Mouse (Mus musculus) liver, postnatal 0 days (tissue): ENCODE measurements around the gene Nol11. TPM values are rescaled to one million over a fixed set of nuclear protein-coding genes. Genes with fewer than 3 reads are reported as not detected.

Experiments
- ATAC-seq: fragments of 200-750 bp; cut with Nextera tagmentation; 2 replicates; pipeline ENCODE4 v1.8.0; 2017; ENCODE audit warnings: mild to moderate bottlenecking, moderate library complexity
- DNase-seq: peaks from one replicate; pipeline ENCODE4 v3.0.0-alpha.2; 2016
- H3K27ac ChIP-seq: fragments of 300-500 bp; sonication (generic); 2 replicates; pipeline ENCODE4 v1.5.1; 2014; ENCODE audit warnings: antibody characterized with exemption, moderate library complexity, mild to moderate bottlenecking, low read depth
- H3K27me3 ChIP-seq: fragments of 300-500 bp; sonication (generic); 2 replicates; pipeline ENCODE4 v1.6.1; 2014; ENCODE audit warnings: low read length, control low read depth, mixed read lengths; ENCODE audit not compliant: insufficient read depth
- H3K36me3 ChIP-seq: fragments of 300-500 bp; sonication (generic); replicated peaks from 2 replicates; pipeline ENCODE4 v1.6.1; 2014; ENCODE audit warnings: mild to moderate bottlenecking, control low read depth, low read length, moderate library complexity, mixed read lengths; ENCODE audit not compliant: insufficient read depth
- H3K4me1 ChIP-seq: fragments of 300-500 bp; sonication (generic); 2 replicates; pipeline ENCODE4 v1.6.1; 2014; ENCODE audit warnings: antibody characterized with exemption, mild to moderate bottlenecking, control low read depth; ENCODE audit not compliant: insufficient read depth
- H3K4me2 ChIP-seq: fragments of 300-500 bp; sonication (generic); 2 replicates; pipeline ENCODE4 v1.6.1; 2014; ENCODE audit warnings: low read depth, mild to moderate bottlenecking, low read length, moderate library complexity, mixed read lengths
- H3K4me3 ChIP-seq: fragments of 300-500 bp; sonication (generic); 2 replicates; pipeline ENCODE4 v1.5.1; 2014; ENCODE audit warnings: low read depth, low read length
- H3K9ac ChIP-seq: fragments of 300-500 bp; sonication (generic); replicated peaks from 2 replicates; pipeline ENCODE4 v1.6.1; 2014; ENCODE audit warnings: mild to moderate bottlenecking, moderate library complexity
- H3K9me3 ChIP-seq: fragments of 300-500 bp; sonication (generic); 2 replicates; pipeline ENCODE4 v1.6.1; 2016; ENCODE audit warnings: mild to moderate bottlenecking, control low read depth, low read length, mixed read lengths
- CTCF ChIP-seq: sonication (generic); IDR thresholded peaks from 2 replicates; pipeline ENCODE4 v1.5.1; 2016; ENCODE audit warnings: antibody characterized with exemption, low read depth
- EP300 ChIP-seq: IDR thresholded peaks from 2 replicates; pipeline ENCODE4 v1.6.1; 2016; ENCODE audit warnings: antibody characterized with exemption, low read depth, mild to moderate bottlenecking
- WGBS: fragments of 180-500 bp; shearing (Covaris S2); extraction: QIAGEN DNeasy Blood & Tissue Kit; methylation state at CpG from one replicate; pipeline ENCODE4 v1.1.7; 2014; ENCODE audit not compliant: insufficient replicate concordance; 5-methylcytosine and 5-hydroxymethylcytosine counted together
- polyA plus RNA-seq: library from polyadenylated mRNA; unstranded; fragments of >200 nt; fragmentation: Nextera tagmentation; extraction: Ambion mirVana; gene quantifications from 2 replicates; pipeline ENCODE4 v1.2.1, GENCODE M21; 2015

The Nol11 gene
- polyA plus RNA-seq, 1 experiment from 2014 or later, result 11.7 TPM

DNA sequence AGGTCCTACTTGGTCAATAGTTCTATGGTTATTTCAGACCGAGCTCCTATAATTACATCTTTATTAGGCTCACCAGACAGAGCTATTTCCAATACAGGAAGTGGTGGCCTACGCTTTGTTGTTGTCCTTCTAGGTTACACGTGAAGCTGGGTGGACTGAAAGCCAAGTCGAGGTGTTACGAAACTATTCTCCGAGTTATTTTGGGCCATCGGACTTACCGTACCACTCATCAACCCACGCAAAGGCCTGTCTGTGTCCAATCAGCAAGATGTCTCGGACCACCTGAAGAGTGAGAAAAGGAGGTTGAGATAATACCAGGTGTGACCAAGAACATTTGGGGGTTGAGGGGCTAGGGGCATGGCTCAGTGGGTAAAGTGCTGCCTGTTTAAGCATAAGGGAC is 36.8 kb upstream of the Nol11 start:
- no peak for ATAC-seq
- no peak for TF ChIP-seq EP300
- no peak for TF ChIP-seq CTCF
- 69% methylated on average over 10 of the region's 10 CpGs for WGBS

DNA sequence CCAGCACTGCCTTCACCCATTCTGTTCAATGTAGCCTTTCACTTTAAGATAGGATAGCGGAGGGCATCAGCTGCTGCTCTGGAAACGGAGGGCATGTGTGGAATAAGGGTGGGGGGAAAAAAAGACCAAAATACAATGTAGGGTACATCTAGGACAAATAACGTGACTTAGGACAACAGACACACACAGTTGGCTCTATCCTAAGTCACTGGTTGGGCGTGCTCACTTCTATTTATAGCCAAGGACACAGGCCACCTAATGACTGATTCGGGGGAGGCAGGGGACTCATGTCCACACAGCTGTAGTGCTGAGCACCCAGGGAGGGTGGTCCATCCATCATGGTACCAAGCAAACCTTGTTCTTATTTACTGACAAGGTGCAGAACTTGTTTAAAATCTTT is 36.1 kb upstream of the Nol11 start:
- WGBS, result 75% methylated on average over 5 of the region's 5 CpGs
- ATAC-seq, result no peak

More for the DNA sequence above, 36.8 kb upstream of the Nol11 start:
- Histone ChIP-seq H3K4me3 (no peak overlapping the region), H3K9me3 (0 out of 2 replicates have a peak, but pooled peaks cover 2% of the 10 kb centered on the region), H3K27ac (no peak overlapping the region), H3K4me1 (no peaks in the 10 kb centered on the region), H3K4me2 (no peak overlapping the region), H3K27me3 (no peaks in the 10 kb centered on the region), H3K9ac (no peak overlapping the region), H3K36me3 (peaks cover 11% of the 10 kb centered on the region; the same call in 1 of the 2 replicates)
- DNase-seq, result no peak

DNA sequence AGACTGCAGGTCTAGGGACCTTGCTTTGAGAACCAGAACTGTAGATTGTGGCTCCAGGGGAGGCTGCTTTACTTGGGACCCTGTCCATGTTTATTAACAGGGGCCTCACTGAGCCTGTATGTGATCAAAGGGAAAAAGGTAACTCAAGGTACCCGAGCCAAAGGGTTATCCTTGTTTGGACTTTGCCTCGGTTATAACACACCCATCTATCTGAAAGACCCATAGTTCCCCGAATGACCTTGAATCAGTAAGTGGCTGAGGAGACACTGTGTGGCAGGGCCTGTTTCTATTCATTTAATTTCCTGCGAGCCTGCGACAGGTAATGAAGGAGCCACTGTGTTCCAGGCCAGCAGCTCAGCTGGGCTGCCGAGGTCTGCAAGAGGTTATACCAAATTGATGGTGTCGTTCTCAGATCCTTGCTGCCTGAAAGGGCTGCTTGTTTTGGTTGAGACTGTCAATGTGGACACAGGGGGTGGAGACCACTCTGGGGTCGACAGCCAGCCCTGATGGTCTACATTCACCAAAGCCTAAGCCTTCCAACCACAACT is 34.6 kb upstream of the Nol11 start:
- 0 out of 2 replicates have a peak, but pooled peaks cover 2% of the 10 kb centered on the region for H3K9me3 ChIP-seq
- no peak overlapping the region for H3K4me3 ChIP-seq
- H3K4me2 ChIP-seq, result no peak overlapping the region
- H3K4me1 ChIP-seq, result no peaks in the 10 kb centered on the region
- 74% methylated on average over 8 of the region's 8 CpGs for WGBS
- H3K9ac ChIP-seq, result no peak overlapping the region
- ATAC-seq (no peak), DNase-seq (no peak)
- peaks cover 11% of the 10 kb centered on the region; the same call in 1 of the 2 replicates for H3K36me3 ChIP-seq
- H3K27me3 ChIP-seq, result no peaks in the 10 kb centered on the region
- H3K27ac ChIP-seq, result no peak overlapping the region
- TF ChIP-seq EP300 (no peak), CTCF (no peak)

More for the DNA sequence above, 36.1 kb upstream of the Nol11 start:
- H3K4me2 ChIP-seq, result no peak overlapping the region
- H3K27ac ChIP-seq, result no peak overlapping the region
- no peaks in the 10 kb centered on the region for H3K27me3 ChIP-seq
- H3K4me3 ChIP-seq, result no peak overlapping the region
- H3K9me3 ChIP-seq, result 0 out of 2 replicates have a peak, but pooled peaks cover 2% of the 10 kb centered on the region
- no peak for DNase-seq
- H3K36me3 ChIP-seq, result peaks cover 11% of the 10 kb centered on the region; the same call in 1 of the 2 replicates
- TF ChIP-seq EP300 (no peak), CTCF (no peak)
- no peak overlapping the region for H3K9ac ChIP-seq
- no peaks in the 10 kb centered on the region for H3K4me1 ChIP-seq

DNA sequence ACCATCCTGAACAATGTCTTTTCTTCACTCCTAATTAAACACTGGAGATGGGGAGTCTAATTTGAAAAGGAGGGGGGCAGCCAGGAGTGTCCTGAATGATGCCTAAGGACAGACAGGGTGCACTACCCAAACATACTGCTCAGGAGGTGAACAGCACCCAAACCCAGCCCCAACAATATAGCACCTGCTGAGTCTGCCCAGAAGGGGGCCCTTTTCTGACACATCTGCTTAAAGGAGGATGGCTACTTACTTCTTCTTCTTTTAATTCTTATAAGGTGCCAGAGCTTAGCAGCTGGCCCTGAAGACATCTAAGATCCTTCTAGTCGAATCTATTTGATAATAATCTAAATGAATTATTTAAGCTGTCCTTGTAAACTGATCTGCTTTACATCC is 34.0 kb upstream of the Nol11 start:
- no peak overlapping the region for H3K4me3 ChIP-seq
- no peak overlapping the region for H3K4me2 ChIP-seq
- H3K36me3 ChIP-seq, result peaks cover 6% of the 10 kb centered on the region; the same call in 1 of the 2 replicates
- ATAC-seq, result no peak
- H3K27ac ChIP-seq, result no peak overlapping the region
- H3K9me3 ChIP-seq, result 0 out of 2 replicates have a peak, but pooled peaks cover 2% of the 10 kb centered on the region
- H3K4me1 ChIP-seq, result no peaks in the 10 kb centered on the region
- H3K27me3 ChIP-seq, result no peaks in the 10 kb centered on the region
- TF ChIP-seq EP300 (no peak), CTCF (no peak)
- DNase-seq, result no peak
- 76% methylated on average over 1 of the region's 1 CpGs for WGBS
- H3K9ac ChIP-seq, result no peak overlapping the region

DNA sequence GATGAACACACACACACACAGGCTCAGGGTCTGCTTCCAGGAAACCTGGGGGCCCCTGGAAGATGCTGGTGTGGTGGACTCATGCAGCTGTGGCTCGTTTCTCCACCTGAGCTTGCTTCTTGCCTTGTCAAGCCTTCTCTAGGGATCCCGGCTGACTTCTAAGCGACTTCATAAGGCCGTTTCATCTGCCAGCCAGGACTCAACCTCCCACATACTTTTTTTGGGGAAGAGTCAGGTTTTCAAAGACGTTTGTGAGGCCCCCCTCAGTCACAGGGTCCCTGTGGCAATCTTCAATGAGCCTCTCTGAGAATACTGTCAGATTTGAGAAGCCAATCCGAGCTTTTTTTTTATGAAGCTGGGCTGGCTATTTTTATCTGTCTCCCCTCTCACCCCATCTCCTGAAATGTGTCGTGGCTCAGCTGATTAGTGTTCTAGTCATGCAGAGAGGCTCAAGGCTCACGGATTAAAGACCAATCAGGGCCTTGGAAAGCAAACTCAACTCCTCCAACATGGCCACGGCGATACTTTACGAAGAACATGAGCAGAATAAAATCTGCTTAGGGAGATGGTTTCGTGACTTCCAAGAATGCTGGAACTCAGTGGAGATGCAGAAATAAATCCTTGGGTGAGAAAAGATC is 33.5 kb upstream of the Nol11 start:
- DNase-seq (no peak), ATAC-seq (no peak)
- no peak overlapping the region for H3K27ac ChIP-seq
- peaks cover 5% of the 10 kb centered on the region; the same call in 1 of the 2 replicates for H3K36me3 ChIP-seq
- no peak overlapping the region for H3K4me3 ChIP-seq
- TF ChIP-seq CTCF (no peak), EP300 (no peak)
- H3K9me3 ChIP-seq, result 0 out of 2 replicates have a peak, but pooled peaks cover under 1% of the 10 kb centered on the region
- H3K4me1 ChIP-seq, result no peaks in the 10 kb centered on the region
- 79% methylated on average over 12 of the region's 12 CpGs for WGBS
- H3K9ac ChIP-seq, result no peak overlapping the region
- no peaks in the 10 kb centered on the region for H3K27me3 ChIP-seq
- no peak overlapping the region for H3K4me2 ChIP-seq

DNA sequence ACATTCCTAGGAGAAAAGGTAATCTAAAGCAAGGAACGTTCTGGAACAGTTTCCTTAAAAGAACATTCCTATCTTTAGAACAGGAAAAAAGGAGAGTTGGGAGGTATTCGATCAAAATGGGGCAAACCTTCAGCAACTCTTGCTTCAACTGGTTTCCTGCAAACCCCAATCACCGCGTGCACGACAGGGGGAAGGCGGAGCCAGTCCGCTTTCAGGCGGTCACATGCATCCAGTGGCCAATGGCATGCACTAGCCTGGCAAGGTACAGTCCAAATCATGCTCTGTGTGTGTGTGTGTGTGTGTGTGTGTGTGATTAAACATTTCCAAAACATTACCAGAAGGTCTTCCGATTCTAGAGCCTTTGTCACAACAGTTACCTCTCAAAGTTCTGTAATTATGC is 25.9 kb upstream of the Nol11 start:
- H3K4me1 ChIP-seq, result no peaks in the 10 kb centered on the region
- no peak overlapping the region for H3K4me2 ChIP-seq
- DNase-seq (no peak), ATAC-seq (no peak)
- H3K27me3 ChIP-seq, result no peaks in the 10 kb centered on the region
- H3K4me3 ChIP-seq, result no peak overlapping the region
- TF ChIP-seq EP300 (no peak), CTCF (no peak)
- 86% methylated on average over 9 of the region's 9 CpGs for WGBS
- H3K9me3 ChIP-seq, result no peaks in the 10 kb centered on the region
- no peak overlapping the region for H3K9ac ChIP-seq
- H3K36me3 ChIP-seq, result peaks cover 17% of the 10 kb centered on the region
- H3K27ac ChIP-seq, result no peak overlapping the region
